Mouse (Mus musculus) liver, embryonic 11.5 days (tissue): ENCODE results near the gene Smyd2. TPM values are rescaled to one million over a fixed set of nuclear protein-coding genes. Genes with fewer than 3 reads are reported as not detected.
A peak's percentile ranks its signal among the peaks of the same experiment; 100 is the strongest.

Experiments
- ATAC-seq: fragments of 200-750 bp; cut with Nextera tagmentation; replicated peaks from 2 replicates; pipeline ENCODE4 v1.8.0; 2017; ENCODE audit warnings: moderate number of reproducible peaks, mild to moderate bottlenecking, moderate TSS enrichment, moderate library complexity; ENCODE audit not compliant: low FRiP score
- DNase-seq: peaks from one replicate; pipeline ENCODE4 v3.0.0-alpha.2; 2017; ENCODE audit warnings: low spot score
- H3K27ac ChIP-seq: fragments of 300-500 bp; sonication (generic); 2 replicates; pipeline ENCODE4 v1.5.1; 2014; ENCODE audit warnings: mild to moderate bottlenecking, low read depth, low read length, control low read depth
- H3K27me3 ChIP-seq: fragments of 300-500 bp; sonication (generic); replicated peaks from 2 replicates; pipeline ENCODE4 v1.6.1; 2014; ENCODE audit warnings: low read length, mixed read lengths; ENCODE audit not compliant: control insufficient read depth, insufficient read depth
- H3K36me3 ChIP-seq: fragments of 300-500 bp; sonication (generic); 2 replicates; pipeline ENCODE4 v1.6.1; 2014; ENCODE audit warnings: mild to moderate bottlenecking, low read length, moderate library complexity, mixed read lengths; ENCODE audit not compliant: control insufficient read depth, insufficient read depth
- H3K4me1 ChIP-seq: fragments of 300-500 bp; sonication (generic); replicated peaks from 2 replicates; pipeline ENCODE4 v1.6.1; 2014; ENCODE audit warnings: low read length, mixed read lengths; ENCODE audit not compliant: control insufficient read depth, insufficient read depth
- H3K4me2 ChIP-seq: fragments of 300-500 bp; sonication (generic); 2 replicates; pipeline ENCODE4 v1.6.1; 2014; ENCODE audit warnings: mild to moderate bottlenecking, control low read depth, moderate library complexity
- H3K4me3 ChIP-seq: fragments of 300-500 bp; sonication (generic); 2 replicates; pipeline ENCODE4 v1.5.1; 2014; ENCODE audit warnings: low read depth, low read length, control low read depth
- H3K9ac ChIP-seq: fragments of 300-500 bp; sonication (generic); 2 replicates; pipeline ENCODE4 v1.6.1; 2014; ENCODE audit warnings: low read depth, low read length, control low read depth
- H3K9me3 ChIP-seq: fragments of 300-500 bp; sonication (generic); 2 replicates; pipeline ENCODE4 v1.6.1; 2016; ENCODE audit warnings: low read length, inconsistent platforms, mixed read lengths; ENCODE audit not compliant: control insufficient read depth
- WGBS: fragments of 180-500 bp; shearing (Covaris S2); extraction: QIAGEN DNeasy Blood & Tissue Kit; methylation state at CpG from one replicate; pipeline ENCODE4 v1.1.7; 2014; 5-methylcytosine and 5-hydroxymethylcytosine counted together
- polyA plus RNA-seq: library from polyadenylated mRNA; unstranded; fragments of >200 nt; fragmentation: Nextera tagmentation; extraction: Ambion mirVana; gene quantifications from 2 replicates; pipeline ENCODE4 v1.2.1, GENCODE M21; 2014

The Smyd2 gene
- polyA plus RNA-seq, 1 experiment from 2014 or later: 75.7 TPM

GRCm38 (mm10) chr1:189852456-189852855, 69.7 kb downstream of the Smyd2 start:
- H3K4me1 ChIP-seq: peaks cover 6% of the 10 kb centered on the region; the same call in 1 of the 2 replicates
- no peak for DNase-seq
- H3K4me3 ChIP-seq: no peak overlapping the region
- no peaks in the 10 kb centered on the region for H3K9me3 ChIP-seq
- H3K27me3 ChIP-seq: no peaks in the 10 kb centered on the region
- peaks cover 7% of the 10 kb centered on the region; the same call in 1 of the 2 replicates for H3K36me3 ChIP-seq
- H3K27ac ChIP-seq: no peak overlapping the region
- ATAC-seq: no peak
- WGBS: 87% methylated on average over 7 of the region's 7 CpGs
- H3K9ac ChIP-seq: no peak overlapping the region
- no peak overlapping the region for H3K4me2 ChIP-seq

DNA sequence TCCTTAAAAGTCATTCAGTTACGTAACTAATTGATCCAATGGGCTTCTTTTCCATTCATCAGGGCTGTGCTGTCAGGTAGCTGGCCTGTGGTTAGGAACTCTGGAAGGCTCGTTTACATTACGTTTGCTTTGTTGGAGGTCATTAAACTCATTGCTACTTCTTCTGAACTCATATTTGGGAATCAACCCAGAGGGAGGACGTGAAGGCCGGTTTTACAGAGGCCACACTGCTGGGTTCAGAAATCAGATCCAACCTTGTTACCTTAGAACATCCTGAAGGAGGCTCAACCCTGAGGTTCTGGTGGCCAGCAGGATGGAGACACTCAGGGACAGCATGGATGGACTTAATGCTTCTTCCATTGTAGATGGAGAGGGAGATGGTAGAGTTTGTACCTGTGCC, 70.1 kb downstream of the Smyd2 start:
- Histone ChIP-seq H3K4me3 (no peak overlapping the region), H3K4me1 (peaks cover 8% of the 10 kb centered on the region), H3K27me3 (no peaks in the 10 kb centered on the region), H3K27ac (no peak overlapping the region), H3K4me2 (no peak overlapping the region), H3K36me3 (peaks cover 7% of the 10 kb centered on the region; the same call in 1 of the 2 replicates), H3K9me3 (no peaks in the 10 kb centered on the region), H3K9ac (no peak overlapping the region)
- WGBS: 78% methylated on average over 5 of the region's 5 CpGs
- ATAC-seq (no peak), DNase-seq (no peak)

- no peak overlapping the region for H3K27ac ChIP-seq
- no peak overlapping the region for H3K9ac ChIP-seq
- 85% methylated on average over 11 of the region's 11 CpGs for WGBS
- H3K4me2 ChIP-seq: no peak overlapping the region
- DNase-seq (no peak), ATAC-seq (no peak)
- H3K27me3 ChIP-seq: no peaks in the 10 kb centered on the region
- no peak overlapping the region for H3K4me3 ChIP-seq
- H3K4me1 ChIP-seq: peaks cover 8% of the 10 kb centered on the region
- peaks cover 4% of the 10 kb centered on the region; the same call in 1 of the 2 replicates for H3K36me3 ChIP-seq
- H3K9me3 ChIP-seq: no peaks in the 10 kb centered on the region
Observed at GRCm38 (mm10) chr1:189849550-189849949, 72.6 kb downstream of the Smyd2 start.

DNA sequence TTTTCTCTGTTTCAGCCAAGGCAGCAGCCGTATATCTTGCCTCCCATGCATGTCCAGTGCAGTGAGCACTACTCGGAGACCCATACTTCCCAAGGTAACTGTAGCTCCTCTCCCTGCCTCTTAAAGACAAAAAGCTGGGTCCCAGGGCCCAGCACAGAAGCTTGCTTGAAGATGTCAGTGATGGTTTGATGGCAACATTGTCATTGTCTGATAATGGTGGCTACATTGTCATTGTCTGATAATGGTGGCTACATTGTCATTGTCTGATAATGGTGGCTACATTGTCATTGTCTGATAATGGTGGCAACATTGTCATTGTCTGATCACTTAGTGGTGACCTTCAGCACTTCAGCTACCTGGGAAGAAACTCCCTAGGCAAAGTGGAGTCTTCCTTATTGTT, 75.8 kb downstream of the Smyd2 start:
- Histone ChIP-seq H3K36me3 (peaks cover 4% of the 10 kb centered on the region; the same call in 1 of the 2 replicates), H3K9me3 (no peaks in the 10 kb centered on the region), H3K27ac (no peak overlapping the region), H3K27me3 (no peaks in the 10 kb centered on the region), H3K4me3 (no peak overlapping the region), H3K4me1 (peaks cover 8% of the 10 kb centered on the region), H3K4me2 (no peak overlapping the region), H3K9ac (no peak overlapping the region)
- DNase-seq (no peak), ATAC-seq (peak; percentile 43; the same call in 1 of the 2 replicates)
- WGBS: 68% methylated on average over 2 of the region's 2 CpGs

DNA sequence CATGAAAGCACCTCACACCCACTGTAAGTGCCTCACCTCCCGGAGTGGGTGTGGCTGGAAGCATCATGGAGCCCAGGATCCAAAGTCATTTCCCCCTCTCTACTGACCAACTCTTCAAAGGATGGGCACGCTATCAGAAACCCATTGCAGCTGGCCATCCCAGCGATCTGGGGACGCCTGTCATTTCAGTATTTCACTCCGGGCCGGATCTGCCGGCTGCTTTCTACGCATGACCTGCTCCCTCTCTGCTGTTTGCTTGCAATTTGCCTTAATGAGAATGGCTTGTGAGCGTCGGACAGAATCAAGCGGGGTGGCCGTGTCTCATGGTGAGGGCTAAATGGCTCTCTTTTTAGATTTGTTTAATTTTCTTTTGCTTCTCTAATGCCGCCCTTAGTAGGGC, 88.0 kb downstream of the Smyd2 start:
- Histone ChIP-seq H3K9ac (no peak overlapping the region), H3K4me1 (peaks cover 18% of the 10 kb centered on the region), H3K27ac (no peak overlapping the region), H3K36me3 (no peaks in the 10 kb centered on the region), H3K4me3 (no peak overlapping the region), H3K27me3 (no peaks in the 10 kb centered on the region), H3K9me3 (no peaks in the 10 kb centered on the region), H3K4me2 (no peak overlapping the region)
- ATAC-seq (no peak), DNase-seq (no peak)
- 87% methylated on average over 13 of the region's 13 CpGs for WGBS

DNA sequence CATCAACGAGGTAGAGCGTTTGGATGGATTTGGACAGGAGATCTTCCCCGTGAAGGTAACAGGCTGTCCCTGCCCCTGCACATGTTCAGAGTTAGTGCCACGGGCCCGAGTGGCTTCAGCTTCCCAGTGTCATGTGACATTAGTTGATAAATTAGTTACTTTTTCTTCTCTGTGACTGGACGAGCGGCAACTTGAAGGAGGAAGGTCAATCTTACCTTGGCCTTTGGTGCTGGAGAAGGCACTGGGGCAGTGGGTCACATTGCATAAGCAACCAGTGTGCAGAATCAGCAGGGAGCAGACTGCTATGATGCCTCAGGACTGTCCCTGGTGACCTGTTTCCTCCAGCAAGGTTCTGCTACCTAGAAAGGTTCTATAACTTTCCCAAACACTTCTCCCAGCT, 88.8 kb downstream of the Smyd2 start:
- H3K4me1 ChIP-seq: peaks cover 18% of the 10 kb centered on the region
- no peak overlapping the region for H3K27ac ChIP-seq
- H3K36me3 ChIP-seq: no peaks in the 10 kb centered on the region
- no peak for ATAC-seq
- H3K27me3 ChIP-seq: no peaks in the 10 kb centered on the region
- DNase-seq: no peak
- H3K4me3 ChIP-seq: no peak overlapping the region
- H3K4me2 ChIP-seq: no peak overlapping the region
- WGBS: 68% methylated on average over 7 of the region's 7 CpGs
- H3K9me3 ChIP-seq: no peaks in the 10 kb centered on the region
- H3K9ac ChIP-seq: no peak overlapping the region

DNA sequence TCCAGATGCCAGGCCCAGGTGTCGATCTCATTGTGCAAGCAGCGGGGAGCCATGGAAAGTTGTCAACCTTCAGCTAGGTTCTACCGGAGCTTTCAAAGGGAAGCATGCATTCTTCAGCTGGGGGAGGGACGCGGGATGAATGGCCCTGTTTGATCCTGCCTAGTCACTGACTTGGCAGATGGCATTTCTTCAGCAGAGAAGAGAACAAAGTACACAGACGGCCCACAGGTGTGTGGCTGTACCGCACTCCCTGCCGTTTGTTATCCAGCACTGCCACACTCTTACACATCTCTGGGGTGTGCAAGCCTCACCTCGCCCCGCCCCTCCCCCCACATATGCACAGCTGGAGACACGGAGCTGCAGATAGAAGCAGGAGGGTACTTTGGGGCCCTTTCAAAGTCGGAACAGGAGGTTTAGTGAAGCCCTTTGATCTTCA, 91.3 kb downstream of the Smyd2 start:
- 0 out of 2 replicates have a peak overlapping the region, but pooled peaks have one; percentile 7 for H3K9ac ChIP-seq
- 22% methylated on average over 12 of the region's 12 CpGs for WGBS
- H3K4me1 ChIP-seq: peaks cover 18% of the 10 kb centered on the region
- no peaks in the 10 kb centered on the region for H3K36me3 ChIP-seq
- peak overlapping the region; percentile 7 for H3K4me2 ChIP-seq
- H3K9me3 ChIP-seq: no peaks in the 10 kb centered on the region
- no peak overlapping the region for H3K4me3 ChIP-seq
- no peaks in the 10 kb centered on the region for H3K27me3 ChIP-seq
- no peak overlapping the region for H3K27ac ChIP-seq
- peak; percentile 42 for DNase-seq
- peak; percentile 92 for ATAC-seq

Other genes starting within 250 kb of the Smyd2 start
- 47.0 and 49.8 TPM in 2 replicates for gene Cenpf, start 234.3 kb downstream of the Smyd2 start, polyA plus RNA-seq
- gene Ptpn14, start 194.1 kb downstream of the Smyd2 start, polyA plus RNA-seq: 3.2 TPM in 2 replicates
- 12.1 and 13.9 TPM in 2 replicates for gene Prox1, start 248.4 kb upstream of the Smyd2 start, polyA plus RNA-seq